Mouse (Mus musculus): Measurements from ENCODE around the gene Utp15.

- no peak for TF ChIP-seq CTCF (IDR thresholded peaks at IDR 0.05; ENCODE audit: borderline replicate concordance, control insufficient read depth, extremely low read depth, insufficient read depth, low read length, poor library complexity)
- no peak for TF ChIP-seq POLR2A (IDR thresholded peaks at IDR 0.05; ENCODE audit: control insufficient read depth, extremely low read depth, insufficient read depth, low read length, poor library complexity)
Observed at GRCm38 (mm10) chr13:98245386-98245785, 17.5 kb downstream of the Utp15 start.
